Mouse (Mus musculus) olfactory bulb, adult 2 months (tissue): ENCODE results near the gene Znrf1.

ENCODE experiments used
- CTCF ChIP-seq: fragments of 200-500 bp; IDR thresholded peaks from 2 replicates; pipeline ENCODE4 v1.5.1; 2012; ENCODE audit warnings: low read depth, mild to moderate bottlenecking, low read length, moderate library complexity; ENCODE audit not compliant: insufficient read depth
- POLR2A ChIP-seq: fragments of 200-500 bp; IDR thresholded peaks from 2 replicates; pipeline ENCODE4 v1.6.1; 2012; ENCODE audit warnings: mild to moderate bottlenecking, low read depth, low read length, moderate library complexity; ENCODE audit not compliant: insufficient read depth

DNA sequence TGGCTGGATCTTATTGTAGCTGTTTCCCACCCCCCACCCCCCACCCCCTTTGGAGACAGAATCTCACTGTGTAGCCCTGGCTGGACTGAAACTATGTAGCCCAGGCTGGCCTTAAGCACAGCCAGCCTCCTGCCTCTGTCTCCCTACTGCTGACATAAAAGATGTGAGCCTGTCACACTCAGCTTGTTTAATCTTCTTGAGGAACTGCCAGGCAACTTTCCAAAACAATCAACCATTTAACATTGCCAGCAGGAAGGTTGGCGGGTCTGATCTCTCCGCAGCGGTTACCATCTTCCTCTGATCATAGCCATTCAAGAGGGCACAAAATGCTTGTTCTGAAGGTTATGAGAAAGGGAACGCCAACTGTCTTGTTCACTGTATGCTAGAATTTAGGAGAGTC is 2.4 kb upstream of the Znrf1 start:
- TF ChIP-seq POLR2A (no peak), CTCF (no peak)
